Mouse (Mus musculus): ENCODE measurements around the gene Tmem235. TPM values are rescaled to one million over a fixed set of nuclear protein-coding genes. Genes with fewer than 3 reads are reported as not detected.

The Tmem235 gene
- polyA plus RNA-seq, 1 experiment, result not detected

DNA sequence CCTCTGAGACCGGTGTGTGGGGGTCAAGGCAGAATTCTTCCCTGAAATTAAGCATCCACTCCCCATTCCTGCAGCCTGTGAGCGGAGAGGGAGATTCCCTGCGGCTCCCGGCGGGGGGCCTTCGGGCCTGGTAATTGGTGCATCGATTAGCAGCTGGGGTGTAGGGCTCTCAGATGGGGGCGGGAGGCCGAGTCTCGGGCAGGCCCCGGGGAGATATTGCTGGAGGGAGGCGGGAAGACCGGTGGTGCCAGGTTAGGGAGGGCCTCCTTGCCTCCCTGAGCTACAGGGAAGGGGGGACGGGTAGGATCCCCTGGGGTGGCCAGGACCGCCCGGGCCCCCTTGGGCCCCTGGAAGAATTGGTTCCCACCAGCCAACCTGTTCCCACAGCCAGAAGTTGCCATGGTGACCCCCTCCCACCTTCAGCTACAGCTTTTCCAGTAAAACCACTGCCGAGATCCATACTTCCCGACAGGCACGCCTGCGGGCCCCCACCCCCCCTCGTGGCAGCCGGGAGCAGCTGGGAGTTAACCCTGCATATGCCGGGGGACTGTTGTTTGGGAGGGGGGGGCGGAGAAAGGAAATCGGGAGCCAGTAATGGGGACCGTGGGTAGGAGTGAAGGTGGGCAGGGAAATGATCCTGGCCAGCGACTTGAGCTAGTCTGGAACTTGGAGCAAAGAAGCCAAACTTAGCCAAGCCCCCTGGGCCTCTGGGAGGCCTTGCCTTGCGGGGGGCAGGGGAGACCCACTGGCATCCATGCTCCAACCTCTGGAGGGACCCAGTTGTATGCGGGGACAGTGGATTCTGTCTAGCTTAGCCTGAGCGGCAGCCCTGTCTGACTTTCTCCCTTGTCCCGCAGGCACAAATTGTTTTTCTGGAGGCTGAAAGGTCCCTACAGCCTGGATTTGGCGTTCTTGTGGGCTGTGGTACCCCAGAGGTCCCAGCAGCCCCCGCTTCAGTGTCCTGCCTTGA lies 28.6 kb downstream of the Tmem235 start:
- TF ChIP-seq CTCF (IDR thresholded peaks at IDR 0.05; ENCODE audit: extremely low read depth, insufficient read depth, insufficient read length, insufficient replicate concordance) (no peak), POLR2A (IDR thresholded peaks at IDR 0.05; ENCODE audit: low read depth, low read length) (no peak)
- Histone ChIP-seq H3K27me3 (ENCODE audit: control insufficient read depth, insufficient read depth, low read length) (no peaks in the 10 kb centered on the region; the same call in 1 of the 2 replicates), H3K36me3 (ENCODE audit: control insufficient read depth, insufficient read depth, low read length) (no peaks in the 10 kb centered on the region), H3K4me1 (ENCODE audit: control insufficient read depth, insufficient read depth, insufficient read length) (peaks cover 4% of the 10 kb centered on the region; the same call in 1 of the 2 replicates), H3K4me3 (ENCODE audit: extremely low read depth, insufficient read depth, insufficient read length) (no peak overlapping the region), H3K27ac (ENCODE audit: insufficient read depth, low read length) (no peak overlapping the region)
- 75% methylated on average over 33 of the region's 33 CpGs for WGBS
- no peak for DNase-seq (ENCODE audit: low read depth in 1 of 2, low spot score in 2 of 2)

DNA sequence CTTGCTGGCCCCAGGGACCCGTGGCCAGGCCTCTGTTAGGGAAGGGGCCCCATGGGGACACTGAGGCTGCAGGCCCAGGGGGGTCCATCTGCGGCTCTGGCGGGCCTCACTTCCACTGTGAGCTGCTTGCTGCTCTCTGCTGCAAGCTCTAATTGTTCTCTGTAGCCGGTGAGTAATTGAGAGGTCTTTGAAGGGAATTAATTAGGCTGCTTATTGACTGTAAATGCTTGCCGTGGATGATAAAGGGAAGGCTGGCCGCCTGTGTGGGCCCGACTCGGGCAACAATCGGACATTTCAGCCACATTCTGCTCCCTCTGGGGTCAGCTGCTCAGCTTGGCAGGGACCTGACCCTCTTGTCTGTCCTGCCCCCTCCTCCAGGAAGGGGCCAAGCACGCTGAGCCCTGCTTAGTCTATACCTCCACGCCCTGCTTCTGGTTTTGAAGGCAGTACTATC lies 29.4 kb downstream of the Tmem235 start:
- no peak overlapping the region for H3K4me3 ChIP-seq (ENCODE audit: extremely low read depth, insufficient read depth, insufficient read length)

DNA sequence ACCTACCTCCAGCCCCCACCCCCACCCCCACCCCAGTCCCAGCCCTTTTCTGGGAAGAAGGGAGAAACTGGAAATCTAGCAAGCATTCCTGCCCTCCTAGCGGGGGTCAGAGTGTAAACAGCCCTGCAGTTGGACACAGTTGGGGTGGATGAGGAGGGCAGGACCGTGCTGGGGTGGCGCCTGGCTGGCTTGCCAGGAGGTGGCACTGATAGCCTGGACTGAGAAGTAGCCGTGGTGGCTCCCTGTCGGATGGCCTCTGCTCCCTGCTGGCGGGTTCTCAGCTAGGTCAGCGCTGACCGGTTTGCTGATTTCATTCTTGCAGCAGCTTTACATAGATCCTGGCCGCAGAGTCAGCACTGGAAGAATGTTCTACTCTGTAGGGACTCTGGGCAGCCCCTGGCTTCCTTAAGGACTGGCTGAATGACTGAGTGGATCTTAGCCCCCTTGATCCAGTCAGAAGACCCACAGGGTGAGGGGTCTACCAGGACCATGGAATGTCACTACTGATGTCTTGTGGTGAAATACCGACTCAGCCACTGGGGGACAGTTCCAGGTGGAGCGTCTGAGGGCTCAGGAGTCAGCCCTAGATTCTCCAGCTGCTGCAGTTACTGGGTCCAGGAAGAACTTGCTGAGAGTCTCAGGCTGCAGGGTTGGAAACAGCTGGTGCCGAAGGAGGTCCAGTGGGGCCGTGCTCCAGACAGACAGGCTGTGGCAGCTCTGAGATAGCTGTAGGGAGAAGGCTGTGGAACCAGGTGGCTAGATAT lies 30.1 kb downstream of the Tmem235 start:
- Histone ChIP-seq H3K36me3 (ENCODE audit: control insufficient read depth, insufficient read depth, low read length) (no peaks in the 10 kb centered on the region), H3K4me1 (ENCODE audit: control insufficient read depth, insufficient read depth, insufficient read length) (peaks cover 4% of the 10 kb centered on the region; the same call in 1 of the 2 replicates), H3K27ac (ENCODE audit: insufficient read depth, low read length) (no peak overlapping the region), H3K27me3 (ENCODE audit: control insufficient read depth, insufficient read depth, low read length) (no peaks in the 10 kb centered on the region; the same call in 1 of the 2 replicates), H3K4me3 (ENCODE audit: extremely low read depth, insufficient read depth, insufficient read length) (no peak overlapping the region)
- no peak for DNase-seq (ENCODE audit: low read depth in 1 of 2, low spot score in 2 of 2)
- TF ChIP-seq POLR2A (IDR thresholded peaks at IDR 0.05; ENCODE audit: low read depth, low read length) (no peak), CTCF (IDR thresholded peaks at IDR 0.05; ENCODE audit: extremely low read depth, insufficient read depth, insufficient read length, insufficient replicate concordance) (no peak)
- WGBS, result 67% methylated on average over 13 of the region's 13 CpGs

More for the DNA sequence above, 29.4 kb downstream of the Tmem235 start:
- TF ChIP-seq CTCF (IDR thresholded peaks at IDR 0.05; ENCODE audit: extremely low read depth, insufficient read depth, insufficient read length, insufficient replicate concordance) (no peak), POLR2A (IDR thresholded peaks at IDR 0.05; ENCODE audit: low read depth, low read length) (no peak)
- Histone ChIP-seq H3K36me3 (ENCODE audit: control insufficient read depth, insufficient read depth, low read length) (no peaks in the 10 kb centered on the region), H3K4me1 (ENCODE audit: control insufficient read depth, insufficient read depth, insufficient read length) (peaks cover 4% of the 10 kb centered on the region; the same call in 1 of the 2 replicates), H3K27me3 (ENCODE audit: control insufficient read depth, insufficient read depth, low read length) (no peaks in the 10 kb centered on the region; the same call in 1 of the 2 replicates), H3K27ac (ENCODE audit: insufficient read depth, low read length) (no peak overlapping the region)
- WGBS, result 42% methylated on average over 11 of the region's 11 CpGs
- no peak for DNase-seq (ENCODE audit: low read depth in 1 of 2, low spot score in 2 of 2)

DNA sequence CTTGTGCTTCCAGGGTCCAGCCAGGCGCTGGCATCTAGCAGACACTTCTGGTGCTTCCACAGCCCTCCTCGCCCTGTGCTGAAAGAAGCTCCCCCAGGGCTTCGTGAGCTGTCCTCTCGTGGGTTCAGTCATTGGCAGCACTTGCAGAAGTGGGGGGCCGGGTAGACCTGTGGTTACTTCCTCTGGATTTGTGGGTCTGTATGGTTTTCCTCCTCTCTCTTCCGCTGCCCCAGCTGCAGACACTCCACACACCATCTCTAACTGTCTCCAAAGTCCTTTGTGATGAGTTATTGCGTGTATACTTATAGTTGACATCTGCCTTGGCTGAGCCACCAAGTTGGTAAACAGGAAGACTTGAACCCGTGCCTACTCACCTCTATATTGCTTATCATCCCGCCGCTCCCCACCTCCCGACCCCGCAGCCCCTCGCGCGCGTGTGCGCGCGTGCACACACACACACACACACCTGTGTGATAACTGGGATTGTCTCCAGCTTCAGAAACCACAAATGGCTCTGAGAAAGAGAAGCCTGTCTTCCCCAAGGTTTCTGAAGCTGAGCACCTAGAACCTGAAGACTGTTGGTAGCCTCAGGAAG lies 31.1 kb downstream of the Tmem235 start:
- H3K27ac ChIP-seq (ENCODE audit: insufficient read depth, low read length), result no peak overlapping the region
- 23% methylated on average over 19 of the region's 19 CpGs for WGBS
- no peaks in the 10 kb centered on the region for H3K36me3 ChIP-seq (ENCODE audit: control insufficient read depth, insufficient read depth, low read length)
- H3K4me3 ChIP-seq (ENCODE audit: extremely low read depth, insufficient read depth, insufficient read length), result no peak overlapping the region
- no peak for DNase-seq (ENCODE audit: low read depth in 1 of 2, low spot score in 2 of 2)
- H3K27me3 ChIP-seq (ENCODE audit: control insufficient read depth, insufficient read depth, low read length), result no peaks in the 10 kb centered on the region; the same call in 1 of the 2 replicates
- TF ChIP-seq CTCF (IDR thresholded peaks at IDR 0.05; ENCODE audit: extremely low read depth, insufficient read depth, insufficient read length, insufficient replicate concordance), result no peak
- TF ChIP-seq POLR2A (IDR thresholded peaks at IDR 0.05; ENCODE audit: low read depth, low read length), result no peak
- peaks cover 4% of the 10 kb centered on the region; the same call in 1 of the 2 replicates for H3K4me1 ChIP-seq (ENCODE audit: control insufficient read depth, insufficient read depth, insufficient read length)

DNA sequence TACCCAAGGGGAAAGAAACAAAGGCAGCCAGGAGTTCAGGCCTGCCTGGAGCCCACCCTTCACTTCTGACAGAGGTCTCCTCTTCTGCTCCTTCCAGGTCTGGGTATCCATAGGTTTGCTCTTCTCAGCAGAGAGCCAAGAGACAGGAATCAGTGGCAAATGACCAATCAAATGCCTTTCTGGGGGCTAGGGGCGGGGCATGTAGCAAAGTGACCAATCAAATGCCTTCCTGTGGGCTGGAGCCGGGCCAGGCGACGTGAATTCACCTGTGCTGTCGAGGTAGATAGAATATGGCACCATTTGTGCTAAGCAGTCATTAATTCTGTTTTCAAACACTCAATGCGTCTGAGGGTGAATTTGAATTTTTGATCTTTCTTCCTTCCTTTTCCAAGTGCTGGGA lies 31.6 kb downstream of the Tmem235 start:
- no peak overlapping the region for H3K4me3 ChIP-seq (ENCODE audit: extremely low read depth, insufficient read depth, insufficient read length)
- WGBS, result 53% methylated on average over 6 of the region's 6 CpGs
- peaks cover 4% of the 10 kb centered on the region; the same call in 1 of the 2 replicates for H3K4me1 ChIP-seq (ENCODE audit: control insufficient read depth, insufficient read depth, insufficient read length)
- DNase-seq (ENCODE audit: low read depth in 1 of 2, low spot score in 2 of 2), result peak in 1 of 2 experiments; percentile 36
- H3K27ac ChIP-seq (ENCODE audit: insufficient read depth, low read length), result no peak overlapping the region
- TF ChIP-seq POLR2A (IDR thresholded peaks at IDR 0.05; ENCODE audit: low read depth, low read length), result no peak
- no peak for TF ChIP-seq CTCF (IDR thresholded peaks at IDR 0.05; ENCODE audit: extremely low read depth, insufficient read depth, insufficient read length, insufficient replicate concordance)
- H3K27me3 ChIP-seq (ENCODE audit: control insufficient read depth, insufficient read depth, low read length), result no peaks in the 10 kb centered on the region; the same call in 1 of the 2 replicates
- no peaks in the 10 kb centered on the region for H3K36me3 ChIP-seq (ENCODE audit: control insufficient read depth, insufficient read depth, low read length)

DNA sequence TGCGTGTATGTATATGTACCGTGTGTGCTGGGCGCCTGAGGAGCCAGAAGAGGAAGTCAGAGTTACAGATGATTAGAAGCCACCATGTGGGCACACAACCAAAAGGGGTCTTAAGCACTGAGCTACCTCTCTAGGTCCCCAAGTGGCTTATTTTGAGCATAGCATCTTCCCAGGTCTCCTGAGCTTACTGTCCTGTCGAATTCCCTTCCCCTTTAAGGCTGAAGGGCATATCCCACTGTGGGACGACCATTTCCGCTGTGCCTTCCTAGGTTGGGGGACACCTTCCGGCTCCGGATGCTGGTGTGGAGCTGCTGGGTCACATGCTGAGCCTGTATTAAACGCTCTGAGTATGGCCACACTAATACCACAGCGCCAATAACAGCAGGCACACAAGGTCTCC lies 34.1 kb downstream of the Tmem235 start:
- TF ChIP-seq POLR2A (IDR thresholded peaks at IDR 0.05; ENCODE audit: low read depth, low read length), result no peak
- no peak for TF ChIP-seq CTCF (IDR thresholded peaks at IDR 0.05; ENCODE audit: extremely low read depth, insufficient read depth, insufficient read length, insufficient replicate concordance)
- no peak for DNase-seq (ENCODE audit: low read depth in 1 of 2, low spot score in 2 of 2)
- WGBS, result 65% methylated on average over 10 of the region's 10 CpGs
- Histone ChIP-seq H3K27ac (ENCODE audit: insufficient read depth, low read length) (no peak overlapping the region), H3K4me3 (ENCODE audit: extremely low read depth, insufficient read depth, insufficient read length) (no peak overlapping the region), H3K27me3 (ENCODE audit: control insufficient read depth, insufficient read depth, low read length) (no peaks in the 10 kb centered on the region; the same call in 1 of the 2 replicates), H3K4me1 (ENCODE audit: control insufficient read depth, insufficient read depth, insufficient read length) (peaks cover 4% of the 10 kb centered on the region; the same call in 1 of the 2 replicates), H3K36me3 (ENCODE audit: control insufficient read depth, insufficient read depth, low read length) (no peaks in the 10 kb centered on the region)

Measured in spleen, adult 2 months (tissue).